Mouse (Mus musculus) spleen, postnatal 10 days (tissue): ENCODE results near the gene Nat8f6.
"Not testable (repeated sequence)": the region's sequence is repeated elsewhere in the genome, so short reads cannot be mapped to it uniquely, and the experiment has no call there.

Source experiments
- DNase-seq, 2 experiments: peaks; one replicate each; pipeline ENCODE4 v3.0.0; 2021 to 2022; ENCODE audit warnings: low spot score in 2 of 2

Gene Nat8f6

DNA sequence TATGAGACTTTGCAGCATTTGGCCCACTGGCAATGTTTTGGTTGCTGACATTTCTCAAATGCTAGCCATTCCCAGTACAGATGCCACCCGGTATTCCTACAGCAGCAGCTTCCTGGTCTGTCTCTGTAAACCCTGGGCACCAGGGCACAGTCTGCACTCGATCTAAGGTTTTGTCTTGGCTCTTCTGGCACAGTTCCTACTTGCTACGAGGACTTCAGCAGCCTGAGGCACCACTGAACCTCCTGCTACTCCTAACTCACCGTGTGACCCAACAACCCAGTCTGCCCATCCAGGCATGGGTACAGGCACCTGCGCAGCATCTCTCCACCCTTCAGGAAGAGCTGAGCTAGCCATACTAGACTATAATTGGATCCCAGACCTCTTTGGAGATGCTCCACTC, 15.3 kb upstream of the Nat8f6 start:
- DNase-seq, result not testable (repeated sequence)

GRCm38 (mm10) chr6:85835104-85835503, 14.3 kb upstream of the Nat8f6 start:
- not testable (repeated sequence) for DNase-seq

GRCm38 (mm10) chr6:85834504-85835100, 13.8 kb upstream of the Nat8f6 start:
- DNase-seq, result not testable (repeated sequence)

DNA sequence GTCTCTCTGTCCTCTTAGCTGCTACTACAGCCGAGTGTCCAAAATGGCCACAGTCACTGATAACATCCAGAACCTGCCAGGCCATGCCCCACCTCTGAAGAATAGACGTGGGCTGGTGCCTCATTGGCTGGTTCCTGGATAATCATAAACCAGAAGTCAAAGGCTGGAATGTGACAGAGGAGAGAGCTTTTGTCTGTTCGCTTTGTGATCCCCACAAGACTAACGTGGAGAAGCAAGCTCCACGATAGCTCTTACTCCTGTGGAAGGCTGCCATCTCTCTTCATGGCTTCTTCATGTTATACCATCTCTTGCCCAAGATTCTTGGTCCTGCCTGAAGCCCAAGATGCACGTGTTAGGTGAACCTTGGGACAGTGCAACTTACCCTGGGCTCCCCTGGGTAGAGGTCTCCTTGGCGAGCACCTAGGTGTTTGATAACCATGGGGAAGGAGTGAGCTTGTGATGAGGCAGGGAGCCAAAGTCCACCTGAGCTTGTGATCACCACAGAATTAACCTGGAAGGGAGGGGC, 11.1 kb upstream of the Nat8f6 start, which contains the start of gene Nat8:
Gene Nat8, minus strand, starts transcription at position 287 of the 526 bp plus-strand sequence.
- DNase-seq, result no peak

DNA sequence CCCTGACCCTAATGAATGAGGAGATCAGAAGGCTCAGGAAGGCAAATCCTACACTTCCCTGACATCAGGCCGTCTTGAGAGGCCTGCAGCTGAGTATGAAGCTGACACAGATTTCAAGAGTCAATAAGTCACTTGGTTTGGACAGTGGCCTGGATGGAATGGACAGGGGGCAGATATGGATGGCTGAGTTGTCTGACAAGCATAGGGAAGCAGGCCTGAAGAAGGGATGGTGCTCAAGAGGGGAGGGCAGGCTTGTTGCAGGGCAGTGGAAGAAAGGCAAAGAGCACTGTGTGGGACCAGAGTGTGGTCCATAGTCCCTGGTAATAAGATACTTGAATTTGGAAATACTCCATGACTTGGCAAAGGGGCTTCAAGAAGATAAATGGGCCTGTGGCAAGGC, 8.7 kb upstream of the Nat8f6 start:
- no peak for DNase-seq

- no peak for DNase-seq
Measured at GRCm38 (mm10) chr6:85825886-85826285, 5.1 kb upstream of the Nat8f6 start.

DNA sequence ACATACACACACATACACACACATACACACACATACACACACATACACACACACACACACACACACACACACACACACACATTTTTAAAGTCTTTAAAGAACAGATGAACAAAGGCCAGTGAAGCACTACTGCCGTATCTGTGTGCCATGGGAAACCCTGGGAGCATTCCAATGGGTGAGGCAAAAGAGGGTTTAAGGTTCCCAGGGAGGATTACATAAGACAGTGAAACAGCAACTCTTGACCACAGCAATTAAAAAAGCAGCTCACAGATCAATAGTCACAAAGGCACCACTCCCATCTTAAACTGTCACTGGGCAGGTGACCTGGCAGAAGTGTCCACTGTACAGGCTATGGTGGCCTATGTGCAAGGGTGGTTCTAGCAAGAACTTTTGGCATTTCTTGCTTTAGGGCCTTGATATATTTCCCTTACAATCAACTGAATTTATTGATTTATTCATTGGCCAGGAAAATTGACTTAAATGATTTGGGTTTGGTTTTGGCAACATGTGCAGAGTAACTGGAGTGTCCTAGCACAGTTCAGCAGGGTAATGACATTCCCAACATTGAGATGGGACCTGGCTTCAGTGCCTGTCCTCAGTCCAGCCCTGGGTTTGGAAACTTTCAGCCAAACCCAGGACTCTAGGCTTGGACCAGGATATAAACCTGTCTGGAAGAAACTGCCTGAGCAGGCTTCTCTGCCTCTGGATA, 2.8 kb upstream of the Nat8f6 start:
- DNase-seq, result no peak

- DNase-seq, result no peak
Measured at GRCm38 (mm10) chr6:85822286-85822685, 1.5 kb upstream of the Nat8f6 start.

DNA sequence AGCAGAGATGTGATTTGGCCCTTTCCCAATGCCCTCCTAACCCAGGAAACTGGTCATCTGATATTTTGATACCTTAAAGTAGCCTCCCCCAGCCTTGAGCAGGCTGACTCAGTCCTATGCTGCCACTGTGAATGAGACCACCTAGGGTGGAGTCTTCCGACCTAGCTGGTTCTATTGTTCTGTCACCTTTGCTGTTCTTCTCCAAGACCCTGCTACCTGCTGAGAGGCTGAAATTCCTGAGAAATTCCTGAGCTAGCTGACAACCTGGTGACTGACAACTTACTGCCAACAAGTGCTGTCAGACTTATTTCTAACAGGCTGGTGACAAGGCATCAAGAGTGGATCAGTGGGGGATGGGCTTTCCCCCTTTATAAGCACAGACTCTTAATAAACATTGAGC, 2.4 kb downstream of the Nat8f6 start:
- DNase-seq, result no peak

- DNase-seq, result no peak
Measured at GRCm38 (mm10) chr6:85813339-85813738, 7.4 kb downstream of the Nat8f6 start.

GRCm38 (mm10) chr6:85810942-85811537, 9.7 kb downstream of the Nat8f6 start:
- not testable (repeated sequence) for DNase-seq

- DNase-seq, result not testable (repeated sequence)
Measured at GRCm38 (mm10) chr6:85810514-85810913, 10.2 kb downstream of the Nat8f6 start.

DNA sequence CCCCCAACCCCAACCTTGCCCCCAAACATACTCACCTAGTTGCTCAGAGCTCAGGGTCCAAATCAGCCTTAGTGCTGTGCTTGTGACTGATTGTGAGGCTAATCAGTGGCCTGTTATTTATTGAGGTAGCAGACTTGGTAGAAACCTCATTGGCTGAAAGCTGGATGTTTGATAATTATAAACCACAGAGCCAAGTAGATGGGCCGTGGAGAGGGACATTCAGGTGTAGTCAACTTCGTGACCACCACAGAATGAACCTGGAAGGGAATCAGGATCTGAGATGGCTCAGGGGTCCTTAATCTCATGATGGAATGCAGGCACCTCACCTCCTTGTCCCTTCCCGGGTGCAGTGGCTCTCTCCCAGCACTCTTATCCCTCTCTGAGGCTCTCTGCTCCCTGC, 11.0 kb downstream of the Nat8f6 start:
- DNase-seq, result not testable (repeated sequence)

GRCm38 (mm10) chr6:85803180-85803579, 17.6 kb downstream of the Nat8f6 start:
- DNase-seq, result not testable (repeated sequence)

DNA sequence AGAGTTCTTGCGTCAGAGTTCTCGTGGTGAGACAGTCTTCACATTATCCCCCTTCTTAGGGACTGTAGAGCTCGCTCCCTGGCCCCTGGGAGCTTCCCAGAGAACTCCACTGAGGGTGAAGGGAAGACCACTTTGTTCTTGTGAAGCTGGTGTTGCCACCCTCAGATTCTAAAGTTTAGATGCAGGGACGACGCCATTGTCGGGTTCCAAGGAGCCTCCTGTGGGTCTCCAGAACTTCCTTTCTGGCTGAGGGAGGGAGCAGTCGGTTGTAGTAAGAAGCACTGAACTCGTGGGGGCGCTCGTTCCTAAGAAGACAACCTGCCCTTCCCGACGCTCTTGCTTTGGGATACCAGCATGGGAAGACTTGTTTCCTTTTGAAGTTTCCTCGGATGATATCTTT, 55.2 kb downstream of the Nat8f6 start, which contains the start of gene Nat8f3:
Gene Nat8f3, minus strand, starts transcription at position 223 of the 400 bp plus-strand sequence.
- peak in 1 of 2 experiments; percentile 18 for DNase-seq

- not testable (repeated sequence) for DNase-seq
Measured at GRCm38 (mm10) chr6:85763127-85764070, 57.4 kb downstream of the Nat8f6 start.

DNA sequence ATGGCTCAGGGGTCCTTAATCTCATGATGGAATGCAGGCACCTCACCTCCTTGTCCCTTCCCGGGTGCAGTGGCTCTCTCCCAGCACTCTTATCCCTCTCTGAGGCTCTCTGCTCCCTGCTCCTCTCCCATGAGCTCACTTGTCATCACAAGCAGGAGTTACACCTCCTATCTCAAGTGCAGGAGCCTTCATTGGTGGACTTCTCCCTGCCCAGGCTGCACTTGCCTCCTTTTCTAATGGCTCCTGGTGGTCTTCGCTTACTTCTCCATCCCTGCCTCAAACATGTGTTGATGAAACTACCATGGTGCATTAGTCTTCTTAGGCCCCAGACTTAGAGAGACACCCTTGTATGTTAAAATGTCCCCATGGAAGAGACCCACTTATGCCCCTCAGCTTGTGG, 58.1 kb downstream of the Nat8f6 start:
- not testable (repeated sequence) for DNase-seq
